Mouse (Mus musculus) thymus, adult 18-20 months (tissue): ENCODE measurements around the gene Cldn22.

Experiments used
- DNase-seq, 2 experiments: peaks; one replicate each; pipeline ENCODE4 v3.0.0; 2022; ENCODE audit warnings: mixed read lengths in 2 of 2

The Cldn22 gene

GRCm38 (mm10) chr8:47843063-47843462 lies 18.8 kb downstream of the Cldn22 start:
- no peak for DNase-seq

- no peak for DNase-seq
Observed at GRCm38 (mm10) chr8:47843651-47844050, 19.4 kb downstream of the Cldn22 start.

DNA sequence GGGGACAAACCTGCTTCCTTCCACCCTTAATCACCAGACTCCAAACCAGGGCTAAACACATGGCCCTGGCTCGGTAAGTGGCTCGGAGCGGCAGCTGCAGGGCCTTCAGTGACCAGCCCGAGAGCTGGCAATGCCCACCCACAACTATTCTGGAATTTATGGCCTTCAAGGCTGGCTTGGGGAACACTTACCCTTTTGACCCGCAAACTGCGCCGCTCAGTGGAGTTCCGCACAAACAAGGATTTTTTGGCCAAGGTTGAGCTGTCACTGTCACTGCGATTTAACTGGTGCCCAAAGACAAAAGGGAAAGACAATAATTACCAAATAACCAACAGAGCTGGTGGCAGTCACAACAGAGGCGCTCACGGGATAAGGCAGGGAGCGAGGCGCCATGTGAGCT lies 21.7 kb downstream of the Cldn22 start:
- DNase-seq = no peak

DNA sequence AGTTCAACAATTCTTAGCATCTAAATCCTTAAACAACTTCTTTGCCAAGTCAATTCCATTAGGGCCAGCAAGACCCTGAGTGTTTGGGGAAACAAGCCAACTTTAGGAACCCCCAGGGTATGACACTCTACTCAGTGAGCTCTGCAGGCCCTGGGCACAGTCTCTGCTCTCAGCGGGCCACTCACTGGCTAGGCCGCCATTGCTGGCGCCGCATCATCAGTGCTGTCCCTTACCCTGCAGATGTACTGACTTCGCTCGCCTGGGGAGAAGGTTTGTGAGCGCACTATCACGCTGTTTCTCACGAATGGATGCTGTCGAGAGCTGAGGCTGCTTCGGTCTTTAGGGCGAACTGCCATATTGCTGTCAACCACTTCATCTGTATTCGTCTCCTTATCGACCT lies 22.9 kb downstream of the Cldn22 start:
- no peak for DNase-seq

- DNase-seq = no peak
Observed at GRCm38 (mm10) chr8:47847931-47848330, 23.6 kb downstream of the Cldn22 start.

DNA sequence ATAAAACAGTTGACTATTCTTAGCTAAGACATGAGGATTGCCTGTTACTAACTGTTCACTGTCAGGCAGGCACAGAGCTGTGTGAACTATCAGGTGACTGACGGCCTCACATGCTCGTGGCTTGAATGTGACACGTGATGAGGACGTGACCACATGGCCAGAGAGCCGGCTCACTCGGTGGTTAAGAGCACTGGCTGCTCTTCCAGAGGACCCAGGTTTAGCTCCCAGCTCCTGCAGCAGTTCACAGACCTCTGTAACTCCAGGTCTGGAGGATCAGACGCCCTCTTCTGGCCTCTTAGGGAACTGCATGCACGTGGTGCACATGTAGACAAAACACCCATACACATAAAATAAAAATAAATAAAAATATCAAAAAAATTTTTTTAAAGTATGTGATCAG lies 25.6 kb downstream of the Cldn22 start:
- DNase-seq = no peak

DNA sequence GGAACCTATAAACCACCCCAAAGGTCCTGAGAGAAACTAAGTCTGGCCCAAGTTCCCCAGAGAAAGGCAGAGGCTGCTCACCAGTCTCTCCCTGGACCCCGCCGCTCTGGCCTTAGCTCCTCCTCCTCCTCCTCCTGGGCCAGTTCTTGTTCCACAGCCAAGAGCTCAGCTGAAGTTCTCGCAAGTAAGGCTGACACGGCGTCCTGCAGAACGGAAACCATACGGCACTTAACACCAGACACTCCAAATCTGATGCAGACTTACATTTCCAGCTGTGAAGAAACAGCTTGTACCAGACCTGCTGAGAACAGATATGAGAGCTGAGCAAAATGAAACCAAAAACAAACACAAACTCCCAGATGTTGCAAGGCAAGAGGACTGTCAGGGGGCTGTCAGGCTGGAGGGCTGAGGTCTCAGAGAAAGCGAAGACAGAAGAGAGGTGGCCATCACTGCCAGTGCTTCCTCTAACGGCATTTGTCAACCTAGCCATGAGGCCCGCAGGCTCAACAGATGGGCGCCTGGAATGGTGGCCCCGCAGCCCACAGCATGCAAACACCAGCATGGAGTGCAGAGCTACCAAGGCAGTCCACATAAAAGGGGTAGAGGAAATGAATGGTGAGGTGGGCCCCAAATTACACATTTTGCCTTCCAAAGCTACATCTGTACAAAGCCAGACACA lies 27.7 kb downstream of the Cldn22 start:
- peak in 1 of 2 experiments; percentile 19 for DNase-seq

- peak in 1 of 2 experiments; percentile 20 for DNase-seq
Observed at GRCm38 (mm10) chr8:47852737-47853136, 28.5 kb downstream of the Cldn22 start.

GRCm38 (mm10) chr8:47853356-47853755 lies 29.1 kb downstream of the Cldn22 start:
- DNase-seq = no peak

GRCm38 (mm10) chr8:47859259-47859658 lies 35.0 kb downstream of the Cldn22 start:
- DNase-seq = no peak

DNA sequence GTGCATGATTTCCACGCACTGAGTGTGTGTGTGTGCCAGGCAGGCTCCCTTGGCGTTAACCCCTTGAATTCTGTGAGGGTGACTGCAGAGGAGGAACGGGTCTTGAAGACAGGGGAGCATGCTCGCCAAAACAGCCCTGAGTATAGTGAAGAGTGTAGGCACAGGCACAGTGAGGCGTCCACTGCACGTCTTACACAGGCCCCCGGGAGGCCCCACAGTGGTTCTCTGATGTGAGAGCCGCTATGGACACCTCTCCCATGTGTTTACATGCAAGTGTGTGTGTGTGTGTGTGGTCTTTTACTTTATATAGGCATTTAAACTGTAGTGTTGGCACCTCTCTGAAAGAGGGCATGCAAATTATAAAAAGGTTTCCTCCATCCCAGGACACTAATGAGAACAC lies 42.3 kb downstream of the Cldn22 start:
- DNase-seq = no peak

DNA sequence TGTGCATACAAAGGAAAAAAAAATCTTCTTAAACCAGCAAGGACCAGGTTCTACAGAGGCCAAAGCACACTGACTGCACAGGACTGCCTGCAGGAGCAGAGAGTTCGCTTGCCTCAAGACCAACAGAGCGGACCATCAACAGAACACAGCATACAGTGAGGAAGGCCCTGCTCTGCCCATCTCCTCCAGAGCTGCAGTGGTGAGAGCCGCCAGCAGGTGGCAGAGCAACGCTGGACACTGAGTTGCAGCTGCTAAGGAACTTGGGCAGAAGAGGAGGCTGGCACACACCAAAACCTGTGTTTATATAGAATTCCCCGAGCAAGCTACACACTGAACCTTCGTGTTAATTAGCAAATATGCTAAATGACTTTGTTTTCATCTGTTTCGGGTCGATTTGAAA lies 42.8 kb downstream of the Cldn22 start:
- peak; percentile 24 to 37 for DNase-seq

GRCm38 (mm10) chr8:47872361-47873107 lies 48.3 kb downstream of the Cldn22 start:
- DNase-seq = no peak

- DNase-seq = no peak
Observed at GRCm38 (mm10) chr8:47874497-47875178, 50.4 kb downstream of the Cldn22 start.
